Mouse (Mus musculus) forebrain, embryonic 14.5 days (tissue): ENCODE results near the gene Ist1. TPM values are rescaled to one million over a fixed set of nuclear protein-coding genes. Genes with fewer than 3 reads are reported as not detected.

ENCODE experiments used
- ATAC-seq: fragments of 200-750 bp; cut with Nextera tagmentation; 2 replicates; pipeline ENCODE4 v1.8.0; 2017; ENCODE audit warnings: mild to moderate bottlenecking, moderate library complexity
- DNase-seq: peaks from one replicate; pipeline ENCODE4 v3.0.0-alpha.2; 2015; ENCODE audit warnings: low spot score
- H3K27ac ChIP-seq: fragments of 300-500 bp; sonication (generic); 2 replicates; pipeline ENCODE4 v1.5.1; 2014; ENCODE audit warnings: low read depth, mild to moderate bottlenecking, control low read depth, low read length, moderate library complexity
- H3K27me3 ChIP-seq: fragments of 300-500 bp; sonication (generic); replicated peaks from 2 replicates; pipeline ENCODE4 v1.6.1; 2014; ENCODE audit warnings: low read length, control low read depth, mixed read lengths; ENCODE audit not compliant: control insufficient read depth, insufficient read depth
- H3K36me3 ChIP-seq: fragments of 300-500 bp; sonication (generic); 2 replicates; pipeline ENCODE4 v1.6.1; 2014; ENCODE audit warnings: low read length, control low read depth; ENCODE audit not compliant: control insufficient read depth, insufficient read depth
- H3K4me1 ChIP-seq: fragments of 300-500 bp; sonication (generic); 2 replicates; pipeline ENCODE4 v1.6.1; 2014; ENCODE audit warnings: antibody characterized with exemption, low read length, control low read depth; ENCODE audit not compliant: control insufficient read depth, insufficient read depth
- H3K4me2 ChIP-seq: fragments of 300-500 bp; sonication (generic); 2 replicates; pipeline ENCODE4 v1.6.1; 2014; ENCODE audit warnings: mild to moderate bottlenecking, control low read depth, low read length
- H3K4me3 ChIP-seq: fragments of 300-500 bp; sonication (generic); 2 replicates; pipeline ENCODE4 v1.5.1; 2014; ENCODE audit warnings: low read depth, low read length, control low read depth
- H3K9ac ChIP-seq: fragments of 300-500 bp; sonication (generic); 2 replicates; pipeline ENCODE4 v1.6.1; 2014; ENCODE audit warnings: mild to moderate bottlenecking, low read length, control low read depth, moderate library complexity
- H3K9me3 ChIP-seq: fragments of 300-500 bp; sonication (generic); replicated peaks from 2 replicates; pipeline ENCODE4 v1.6.1; 2016; ENCODE audit warnings: low read length, control low read depth, mixed read lengths; ENCODE audit not compliant: control insufficient read depth
- WGBS: fragments of 180-500 bp; shearing (Covaris S2); extraction: QIAGEN DNeasy Blood & Tissue Kit; methylation state at CpG from one replicate; pipeline ENCODE4 v1.1.7; 2014; 5-methylcytosine and 5-hydroxymethylcytosine counted together
- polyA plus RNA-seq: library from polyadenylated mRNA; unstranded; fragments of >200 nt; fragmentation: Nextera tagmentation; extraction: Ambion mirVana; gene quantifications from 2 replicates; pipeline ENCODE4 v1.2.1, GENCODE M21; 2014

Ist1 gene
- polyA plus RNA-seq: 172 and 187 TPM in 2 replicates

- peak within 1 kb of the TSS; percentile 76 for H3K4me2 ChIP-seq
- peak; percentile 100 for DNase-seq
- under 1% methylated on average over 57 of the region's 57 CpGs for WGBS
- peak within 1 kb of the TSS; percentile 63 for H3K4me3 ChIP-seq
- H3K9me3 ChIP-seq: no peaks in the 10 kb centered on the region
- ATAC-seq: peak; percentile 99
- peak within 1 kb of the TSS; percentile 81 for H3K9ac ChIP-seq
- H3K4me1 ChIP-seq: peaks cover 13% of the 10 kb centered on the region
- H3K36me3 ChIP-seq: no peaks in the 10 kb centered on the region
- no peaks in the 10 kb centered on the region for H3K27me3 ChIP-seq
- H3K27ac ChIP-seq: peak within 1 kb of the TSS; percentile 63
These were observed at the start of gene Ist1 for GRCm38 (mm10) chr8:109693146-109693900. TSS of gene Ist1 (minus strand) at chr8:109693260.

DNA sequence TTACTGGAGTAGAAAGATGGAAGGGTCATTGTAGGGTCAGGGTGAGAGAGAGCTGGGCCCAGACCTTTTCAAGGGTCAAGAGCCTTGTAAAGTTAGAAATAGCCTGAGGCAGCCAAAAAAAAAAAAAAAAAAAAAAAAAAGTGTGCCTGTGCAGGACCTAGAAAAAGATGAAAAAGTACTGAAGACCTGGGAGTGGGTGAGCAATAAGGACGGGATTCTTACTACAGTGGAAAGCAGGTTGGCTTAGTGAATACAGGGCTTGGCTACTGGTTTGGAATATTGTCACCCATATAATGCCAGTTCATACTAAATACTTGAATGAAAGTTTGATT is 45.0 kb upstream of the Ist1 start:
- no peak overlapping the region for H3K27ac ChIP-seq
- no peak for DNase-seq
- H3K36me3 ChIP-seq: peaks cover 11% of the 10 kb centered on the region
- H3K4me1 ChIP-seq: peaks cover 10% of the 10 kb centered on the region
- H3K4me2 ChIP-seq: peak overlapping the region; percentile 94
- H3K4me3 ChIP-seq: peak overlapping the region; percentile 95
- WGBS: 92% methylated on average over 1 of the region's 1 CpGs
- H3K27me3 ChIP-seq: no peaks in the 10 kb centered on the region
- ATAC-seq: 0 out of 2 replicates have a peak, but pooled peaks have one; percentile 23
- H3K9ac ChIP-seq: peak overlapping the region; percentile 98; the same call in 1 of the 2 replicates
- H3K9me3 ChIP-seq: no peaks in the 10 kb centered on the region

GRCm38 (mm10) chr8:109737237-109738048 is 44.4 kb upstream of the Ist1 start, which contains the start of gene Atxn1l:
TSS of gene Atxn1l (minus strand) at chr8:109737739.
- peak within 1 kb of the TSS; percentile 94 for H3K4me2 ChIP-seq
- under 1% methylated on average over 57 of the region's 59 CpGs for WGBS
- H3K4me1 ChIP-seq: peaks cover 10% of the 10 kb centered on the region
- H3K27me3 ChIP-seq: no peaks in the 10 kb centered on the region
- peak within 1 kb of the TSS; percentile 95 for H3K4me3 ChIP-seq
- DNase-seq: peak; percentile 82
- peak within 1 kb of the TSS; percentile 98 for H3K9ac ChIP-seq
- H3K9me3 ChIP-seq: no peaks in the 10 kb centered on the region
- H3K27ac ChIP-seq: peak within 1 kb of the TSS; percentile 59; the same call in 1 of the 2 replicates
- peak; percentile 92 for ATAC-seq
- peaks cover 16% of the 10 kb centered on the region for H3K36me3 ChIP-seq

- Histone ChIP-seq H3K4me2 (peak overlapping the region; percentile 94), H3K4me3 (peak overlapping the region; percentile 95), H3K27me3 (no peaks in the 10 kb centered on the region), H3K4me1 (peaks cover 10% of the 10 kb centered on the region), H3K9me3 (no peaks in the 10 kb centered on the region), H3K36me3 (peaks cover 23% of the 10 kb centered on the region), H3K27ac (no peak overlapping the region), H3K9ac (peak overlapping the region; percentile 98)
- WGBS: 4% methylated on average over 8 of the region's 8 CpGs
- ATAC-seq (no peak), DNase-seq (no peak)
These were observed 43.8 kb upstream of the Ist1 start for GRCm38 (mm10) chr8:109736819-109737218.

GRCm38 (mm10) chr8:109734018-109734417 is 41.0 kb upstream of the Ist1 start:
- Histone ChIP-seq H3K27me3 (no peaks in the 10 kb centered on the region), H3K9ac (no peak overlapping the region), H3K27ac (no peak overlapping the region), H3K9me3 (no peaks in the 10 kb centered on the region), H3K4me2 (no peak overlapping the region), H3K36me3 (peaks cover 47% of the 10 kb centered on the region), H3K4me3 (no peak overlapping the region), H3K4me1 (peaks cover 10% of the 10 kb centered on the region)
- DNase-seq (no peak), ATAC-seq (no peak)
- WGBS: 87% methylated on average over 3 of the region's 3 CpGs

DNA sequence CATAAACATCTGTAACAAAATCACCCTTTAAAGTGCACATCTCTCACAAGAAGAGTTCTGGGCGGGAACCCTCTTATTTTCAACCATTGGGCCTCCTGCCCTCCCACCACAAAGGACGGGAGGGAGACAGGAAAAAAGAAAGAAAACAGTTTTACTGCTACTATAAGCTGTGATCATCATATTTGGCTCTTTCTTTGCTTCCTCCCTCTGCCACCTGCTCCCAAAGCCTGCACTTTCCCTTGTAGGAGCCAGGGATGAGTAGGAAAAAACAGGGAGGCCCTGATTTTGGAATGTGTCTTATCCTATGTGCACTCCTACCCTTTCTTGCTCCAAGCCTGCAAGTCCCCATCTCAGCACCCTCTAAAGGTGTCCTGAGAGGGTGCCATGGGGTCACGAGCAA is 38.0 kb upstream of the Ist1 start:
- H3K4me2 ChIP-seq: no peak overlapping the region
- DNase-seq (no peak), ATAC-seq (no peak)
- H3K4me1 ChIP-seq: peaks cover under 1% of the 10 kb centered on the region; the same call in 1 of the 2 replicates
- no peaks in the 10 kb centered on the region for H3K9me3 ChIP-seq
- H3K27me3 ChIP-seq: no peaks in the 10 kb centered on the region
- H3K9ac ChIP-seq: no peak overlapping the region
- WGBS: 85% methylated on average over 3 of the region's 3 CpGs
- peaks cover 66% of the 10 kb centered on the region for H3K36me3 ChIP-seq
- no peak overlapping the region for H3K4me3 ChIP-seq
- no peak overlapping the region for H3K27ac ChIP-seq

GRCm38 (mm10) chr8:109725106-109725505 is 32.0 kb upstream of the Ist1 start:
- Histone ChIP-seq H3K9me3 (no peaks in the 10 kb centered on the region), H3K27me3 (no peaks in the 10 kb centered on the region), H3K4me1 (no peaks in the 10 kb centered on the region), H3K4me2 (no peak overlapping the region), H3K9ac (no peak overlapping the region), H3K36me3 (peaks cover 88% of the 10 kb centered on the region), H3K4me3 (no peak overlapping the region), H3K27ac (no peak overlapping the region)
- ATAC-seq: no peak
- 96% methylated on average over 3 of the region's 3 CpGs for WGBS
- DNase-seq: no peak

DNA sequence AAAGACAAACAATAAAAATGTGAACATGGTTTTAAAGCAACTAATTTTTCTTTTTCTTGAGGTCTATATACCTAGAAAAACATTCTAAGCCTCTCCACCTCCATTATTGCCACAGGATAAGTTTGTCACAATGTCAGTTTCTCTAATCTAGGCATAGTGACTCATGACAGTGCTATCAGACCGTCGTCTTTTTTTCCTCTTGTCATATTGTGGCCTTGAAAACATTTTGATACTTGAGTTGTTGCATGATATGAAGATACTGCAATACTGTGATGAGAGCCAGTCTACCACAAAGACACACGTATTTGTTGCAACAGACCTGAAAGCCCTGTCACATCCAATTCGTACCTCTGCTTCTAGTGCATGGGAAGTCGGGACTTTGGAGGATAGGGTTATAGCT is 21.9 kb upstream of the Ist1 start:
- Histone ChIP-seq H3K4me1 (no peaks in the 10 kb centered on the region), H3K9ac (no peak overlapping the region), H3K36me3 (peaks cover 92% of the 10 kb centered on the region), H3K9me3 (no peaks in the 10 kb centered on the region), H3K4me2 (no peak overlapping the region), H3K27ac (no peak overlapping the region), H3K27me3 (no peaks in the 10 kb centered on the region), H3K4me3 (no peak overlapping the region)
- no peak for ATAC-seq
- 97% methylated on average over 5 of the region's 5 CpGs for WGBS
- DNase-seq: no peak
